Comparison of ENCODE assay signal across 9 mouse cellular contexts in the genomic region with DNA sequence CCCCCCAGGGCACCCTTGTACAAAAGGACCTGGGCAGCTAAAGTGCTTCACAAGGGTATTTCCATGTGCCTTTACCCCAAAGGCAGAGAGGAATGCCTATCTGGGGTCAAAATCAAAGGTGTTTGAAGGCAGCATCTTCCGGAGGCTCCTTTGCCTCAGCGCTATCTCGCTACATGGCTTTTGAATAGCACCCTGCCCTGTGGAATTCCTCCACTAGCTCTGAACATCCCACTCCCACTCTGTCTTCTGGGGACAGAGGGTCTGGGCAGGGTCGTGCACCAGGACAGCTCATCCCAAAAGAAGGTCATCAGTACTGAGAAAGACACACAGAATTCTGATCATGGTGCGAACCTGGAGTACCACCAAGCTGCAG. TPM values are rescaled to one million over a fixed set of nuclear protein-coding genes. Genes with fewer than 3 reads are reported as not detected.
DNase-seq lines count a peak whose midpoint lies in the region; ATAC-seq lines count a peak whose summit lies in the region.
"Had no signal": no experiment of that assay in that cellular context is flagged by ENCODE, and none has a peak within 500 bp of the region (broad histone marks: within the 10 kb centered on the region; RNA-seq: fewer than 3 reads in every experiment).

No protein-coding gene starts in this region.

- no peaks in the 10 kb centered on the region for H3K9me3 ChIP-seq in heart, embryonic 16.5 days (replicated peaks; ENCODE audit: control insufficient read depth, low read length)
- H3K9me3 ChIP-seq in embryonic facial prominence, embryonic 14.5 days (ENCODE audit: control insufficient read depth, low read length): no peaks in the 10 kb centered on the region
- H3K9me3 ChIP-seq in intestine, embryonic 15.5 days: no peaks in the 10 kb centered on the region
- H3K9me3 ChIP-seq in midbrain, embryonic 14.5 days (ENCODE audit: control insufficient read depth, low read length): no peaks in the 10 kb centered on the region

- H3K27me3 ChIP-seq in heart, embryonic 16.5 days (ENCODE audit: control insufficient read depth, insufficient read depth, low read length): no peaks in the 10 kb centered on the region
- H3K27me3 ChIP-seq in embryonic facial prominence, embryonic 14.5 days (replicated peaks; ENCODE audit: control insufficient read depth, insufficient read depth, low read length): no peaks in the 10 kb centered on the region
- H3K27me3 ChIP-seq in intestine, embryonic 15.5 days (replicated peaks): no peaks in the 10 kb centered on the region
- no peaks in the 10 kb centered on the region for H3K27me3 ChIP-seq in midbrain, embryonic 14.5 days (ENCODE audit: control insufficient read depth, insufficient read depth, low read length)

- H3K4me3 ChIP-seq in heart, embryonic 16.5 days (ENCODE audit: low read length): no peak overlapping the region
- H3K4me3 ChIP-seq in embryonic facial prominence, embryonic 14.5 days (ENCODE audit: low read depth, low read length): no peak overlapping the region
- no peak overlapping the region for H3K4me3 ChIP-seq in intestine, embryonic 15.5 days (replicated peaks)
- no peak overlapping the region for H3K4me3 ChIP-seq in midbrain, embryonic 14.5 days (replicated peaks; ENCODE audit: low read depth, low read length)
- H3K4me3 ChIP-seq: myocyte had no signal

- peak overlapping the region; percentile 42; the same call in 1 of the 2 replicates for H3K9ac ChIP-seq in heart, embryonic 16.5 days (ENCODE audit: low read length)
- no peak overlapping the region; the same call in 1 of the 2 replicates for H3K9ac ChIP-seq in embryonic facial prominence, embryonic 14.5 days (ENCODE audit: low read depth, low read length)
- peak overlapping the region; percentile 23 for H3K9ac ChIP-seq in intestine, embryonic 15.5 days
- H3K9ac ChIP-seq in midbrain, embryonic 14.5 days (replicated peaks; ENCODE audit: low read length): peak overlapping the region; percentile 13

- H3K4me2 ChIP-seq in heart, embryonic 16.5 days (ENCODE audit: low read depth, low read length): no peak overlapping the region
- peak overlapping the region; percentile 49; the same call in 1 of the 2 replicates for H3K4me2 ChIP-seq in embryonic facial prominence, embryonic 14.5 days (ENCODE audit: low read depth, low read length)
- H3K4me2 ChIP-seq in intestine, embryonic 15.5 days (replicated peaks): peak overlapping the region; percentile 53
- peak overlapping the region; percentile 34 for H3K4me2 ChIP-seq in midbrain, embryonic 14.5 days (ENCODE audit: low read length)

- peaks cover 31% of the 10 kb centered on the region for H3K4me1 ChIP-seq in heart, embryonic 16.5 days (ENCODE audit: control insufficient read depth, insufficient read depth, low read length)
- peaks cover 18% of the 10 kb centered on the region for H3K4me1 ChIP-seq in embryonic facial prominence, embryonic 14.5 days (ENCODE audit: control insufficient read depth, insufficient read depth, low read length)
- H3K4me1 ChIP-seq in intestine, embryonic 15.5 days (replicated peaks): peaks cover 38% of the 10 kb centered on the region
- H3K4me1 ChIP-seq in midbrain, embryonic 14.5 days (ENCODE audit: control insufficient read depth, insufficient read depth, low read length): peaks cover 37% of the 10 kb centered on the region

- DNase-seq in heart, postnatal 4 days: no peak
- no peak for DNase-seq in embryonic facial prominence, embryonic 14.5 days (ENCODE audit: low spot score)
- no peak for DNase-seq in midbrain, embryonic 14.5 days
- DNase-seq in T-cell, adult 2 months (ENCODE audit: low spot score): no peak
- DNase-seq in cerebellum, postnatal 10 days: no peak
- no peak for DNase-seq in frontal cortex, postnatal 10 days (ENCODE audit: low spot score in 2 of 2)

- ATAC-seq in heart, embryonic 16.5 days (replicated peaks; ENCODE audit: extremely low read depth, insufficient read depth, low FRiP score): no peak
- ATAC-seq in embryonic facial prominence, embryonic 14.5 days (ENCODE audit: low read depth): no peak
- ATAC-seq in intestine, embryonic 15.5 days: no peak
- ATAC-seq in midbrain, embryonic 14.5 days (ENCODE audit: low FRiP score, low TSS enrichment): no peak

- 0 out of 2 replicates have a peak overlapping the region, but pooled peaks have one; percentile 2 for H3K27ac ChIP-seq in heart, embryonic 16.5 days (ENCODE audit: low read length)
- H3K27ac ChIP-seq in embryonic facial prominence, embryonic 14.5 days (replicated peaks; ENCODE audit: low read depth, low read length): no peak overlapping the region
- no peak overlapping the region for H3K27ac ChIP-seq in intestine, embryonic 15.5 days
- H3K27ac ChIP-seq in midbrain, embryonic 14.5 days (replicated peaks; ENCODE audit: low read depth, low read length): peak overlapping the region; percentile 81

- WGBS in heart, embryonic 16.5 days: 50% methylated on average over 5 of the region's 5 CpGs
- WGBS in embryonic facial prominence, embryonic 14.5 days: 53% methylated on average over 5 of the region's 5 CpGs
- 39% methylated on average over 5 of the region's 5 CpGs for WGBS in intestine, embryonic 15.5 days
- WGBS in midbrain, embryonic 14.5 days: 34% methylated on average over 5 of the region's 5 CpGs

- no peaks in the 10 kb centered on the region for H3K36me3 ChIP-seq in heart, embryonic 16.5 days (ENCODE audit: control insufficient read depth, insufficient read depth)
- H3K36me3 ChIP-seq in embryonic facial prominence, embryonic 14.5 days (ENCODE audit: control insufficient read depth, insufficient read depth, low read length): 0 out of 2 replicates have a peak, but pooled peaks cover 7% of the 10 kb centered on the region
- H3K36me3 ChIP-seq in intestine, embryonic 15.5 days: no peaks in the 10 kb centered on the region
- H3K36me3 ChIP-seq in midbrain, embryonic 14.5 days (ENCODE audit: control insufficient read depth, insufficient read depth, low read length): peaks cover 11% of the 10 kb centered on the region

RNA-seq across cellular contexts. Expression of a gene that starts 4.5 kb away (rescaled TPM):
- 82.3 and 91.8 TPM in 2 replicates for polyA plus RNA-seq in heart, embryonic 16.5 days (2015; fragmentation: Nextera tagmentation; extraction: Ambion mirVana)
- 10 to 100 TPM; 42.6 to 46.2 TPM for total RNA-seq in heart, postnatal 4 days (2021)
- 87.1 and 91.3 TPM in 2 replicates for polyA plus RNA-seq in embryonic facial prominence, embryonic 14.5 days (2014; fragmentation: Nextera tagmentation; extraction: Ambion mirVana)
- 89.4 and 90.7 TPM in 2 replicates for polyA plus RNA-seq in intestine, embryonic 15.5 days (2015; fragmentation: Nextera tagmentation; extraction: Ambion mirVana)
- 149 and 178 TPM in 2 replicates for polyA plus RNA-seq in midbrain, embryonic 14.5 days (2014; fragmentation: Nextera tagmentation; extraction: Ambion mirVana)

RNA-seq across cellular contexts. Expression of a gene that starts 6.1 kb away (rescaled TPM):
- 4.1 and 4.2 TPM in 2 replicates for polyA plus RNA-seq in heart, embryonic 16.5 days (2015; fragmentation: Nextera tagmentation; extraction: Ambion mirVana)
- total RNA-seq in heart, postnatal 4 days (2021): 1 to 10 TPM; 2.5 to 3.0 TPM
- polyA plus RNA-seq in embryonic facial prominence, embryonic 14.5 days (2014; fragmentation: Nextera tagmentation; extraction: Ambion mirVana): 2.9 and 3.4 TPM in 2 replicates
- polyA plus RNA-seq in intestine, embryonic 15.5 days (2015; fragmentation: Nextera tagmentation; extraction: Ambion mirVana): 2.0 TPM in 2 replicates
- polyA plus RNA-seq in midbrain, embryonic 14.5 days (2014; fragmentation: Nextera tagmentation; extraction: Ambion mirVana): 13.3 and 16.0 TPM in 2 replicates

RNA-seq across cellular contexts. Expression of a gene that starts 23.4 kb away (rescaled TPM):
- 0.31 and 0.43 TPM in 2 replicates for polyA plus RNA-seq in heart, embryonic 16.5 days (2015; fragmentation: Nextera tagmentation; extraction: Ambion mirVana)
- under 1 TPM in 1 of 2 experiments, not detected in 1; 0.11 TPM for total RNA-seq in heart, postnatal 4 days (2021)
- polyA plus RNA-seq in embryonic facial prominence, embryonic 14.5 days (2014; fragmentation: Nextera tagmentation; extraction: Ambion mirVana): 0.42 and 0.58 TPM in 2 replicates
- 0.34 and 0.40 TPM in 2 replicates for polyA plus RNA-seq in intestine, embryonic 15.5 days (2015; fragmentation: Nextera tagmentation; extraction: Ambion mirVana)
- 0.40 and 0.96 TPM in 2 replicates for polyA plus RNA-seq in midbrain, embryonic 14.5 days (2014; fragmentation: Nextera tagmentation; extraction: Ambion mirVana)

RNA-seq across cellular contexts. Expression of a gene that starts 28.0 kb away (rescaled TPM):
- polyA plus RNA-seq in heart, embryonic 16.5 days (2015; fragmentation: Nextera tagmentation; extraction: Ambion mirVana): 2,334 and 2,733 TPM in 2 replicates
- total RNA-seq in heart, postnatal 4 days (2021): 1,000 to 10,000 TPM; 1,266 to 1,294 TPM
- 5,430 and 5,481 TPM in 2 replicates for polyA plus RNA-seq in embryonic facial prominence, embryonic 14.5 days (2014; fragmentation: Nextera tagmentation; extraction: Ambion mirVana)
- polyA plus RNA-seq in intestine, embryonic 15.5 days (2015; fragmentation: Nextera tagmentation; extraction: Ambion mirVana): 4,170 and 4,400 TPM in 2 replicates
- 2,701 and 2,857 TPM in 2 replicates for polyA plus RNA-seq in midbrain, embryonic 14.5 days (2014; fragmentation: Nextera tagmentation; extraction: Ambion mirVana)

RNA-seq across cellular contexts. Expression of a gene that starts 29.7 kb away (rescaled TPM):
- 3.7 and 3.8 TPM in 2 replicates for polyA plus RNA-seq in heart, embryonic 16.5 days (2015; fragmentation: Nextera tagmentation; extraction: Ambion mirVana)
- 1 to 10 TPM; 5.1 to 7.5 TPM for total RNA-seq in heart, postnatal 4 days (2021)
- 5.4 and 5.8 TPM in 2 replicates for polyA plus RNA-seq in embryonic facial prominence, embryonic 14.5 days (2014; fragmentation: Nextera tagmentation; extraction: Ambion mirVana)
- polyA plus RNA-seq in intestine, embryonic 15.5 days (2015; fragmentation: Nextera tagmentation; extraction: Ambion mirVana): 7.5 TPM in 2 replicates
- 7.1 and 7.5 TPM in 2 replicates for polyA plus RNA-seq in midbrain, embryonic 14.5 days (2014; fragmentation: Nextera tagmentation; extraction: Ambion mirVana)

Comparison
In these comparisons a context has a peak if more than half of its experiments do, and no peak if none do; other contexts are left out.
1. H3K27ac ChIP-seq: peak in heart, embryonic 16.5 days (single experiment) and midbrain, embryonic 14.5 days (single experiment); none in embryonic facial prominence, embryonic 14.5 days (single experiment) and intestine, embryonic 15.5 days (single experiment).